Mouse (Mus musculus): Measurements from ENCODE around the gene Rbl2. TPM values are rescaled to one million over a fixed set of nuclear protein-coding genes. Genes with fewer than 3 reads are reported as not detected.

The Rbl2 gene
- total RNA-seq, 2 experiments from 2014 or later, result 27.0 to 43.9 TPM

GRCm38 (mm10) chr8:91154564-91154963 is 84.7 kb downstream of the Rbl2 start:
- intact Hi-C loops (cut with DNase I), result no loop called here
- DNase-seq, result no peak

- no peak for DNase-seq
- intact Hi-C loops (cut with DNase I), result no loop called here
These were observed 88.8 kb downstream of the Rbl2 start for GRCm38 (mm10) chr8:91158617-91159016.

GRCm38 (mm10) chr8:91159959-91160800 is 90.3 kb downstream of the Rbl2 start:
- intact Hi-C loops (cut with DNase I), result no loop called here
- no peak for DNase-seq

GRCm38 (mm10) chr8:91170152-91170551 is 100.3 kb downstream of the Rbl2 start:
- intact Hi-C loops (cut with DNase I), result no loop called here
- no peak for DNase-seq

- intact Hi-C loops (cut with DNase I), result no loop called here
- no peak for DNase-seq
These were observed 101.1 kb downstream of the Rbl2 start for GRCm38 (mm10) chr8:91170914-91171313.

GRCm38 (mm10) chr8:91171605-91172004 is 101.7 kb downstream of the Rbl2 start:
- intact Hi-C loops (cut with DNase I), result no loop called here
- no peak for DNase-seq

Other genes starting within 250 kb of the Rbl2 start
- 10 to 100 TPM; 47.5 to 68.0 TPM for gene Chd9, start 241.7 kb upstream of the Rbl2 start, total RNA-seq (2021)
- gene Aktip, start 129.9 kb downstream of the Rbl2 start, total RNA-seq (2021), result 10 to 100 TPM; 45.9 to 46.2 TPM
- 1 to 10 TPM; 1.6 to 2.7 TPM for gene Rpgrip1l, start 243.2 kb downstream of the Rbl2 start, total RNA-seq (2021)
- gene Fto, start 243.5 kb downstream of the Rbl2 start, total RNA-seq (2021), result 10 to 100 TPM; 69.8 to 77.5 TPM